Mouse (Mus musculus) cerebellum, adult 8-10 months (tissue): ENCODE results near the gene Lce3e.

Experiments used
- DNase-seq: peaks from one replicate; pipeline ENCODE4 v3.0.0; 2022

The Lce3e gene

GRCm38 (mm10) chr3:92966761-92967160 is at the start of gene Lce3e:
Gene Lce3e, plus strand, starts transcription at chr3:92967061.
- no peak for DNase-seq

DNA sequence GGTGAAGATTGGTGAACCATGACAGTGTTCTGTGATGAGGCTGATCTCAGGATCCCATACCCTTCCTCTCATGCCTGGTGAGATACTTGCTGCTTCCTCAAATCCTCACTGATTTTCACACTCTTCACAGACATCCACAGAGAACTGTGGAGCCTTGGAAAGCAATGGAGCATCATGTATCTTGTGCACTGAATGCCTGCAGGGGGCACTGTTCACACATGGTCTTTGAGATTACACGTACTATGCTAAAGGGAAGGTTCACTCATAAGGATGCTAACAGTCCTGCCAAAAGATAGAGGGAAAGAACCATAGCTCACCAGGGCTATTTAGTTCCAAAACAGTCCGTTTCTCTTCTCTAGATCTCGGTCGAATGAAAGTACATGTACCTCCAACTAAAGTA is 46.5 kb upstream of the Lce3e start:
- no peak for DNase-seq

GRCm38 (mm10) chr3:92926130-92926529 is 40.7 kb upstream of the Lce3e start, which contains the start of gene Lce3a:
Gene Lce3a, minus strand, starts transcription at chr3:92926230.
- DNase-seq, result no peak

- DNase-seq, result no peak
Observed at GRCm38 (mm10) chr3:92932679-92933078, 34.2 kb upstream of the Lce3e start, which contains the start of gene Lce3b. Gene Lce3b, plus strand, starts transcription at chr3:92932979.

DNA sequence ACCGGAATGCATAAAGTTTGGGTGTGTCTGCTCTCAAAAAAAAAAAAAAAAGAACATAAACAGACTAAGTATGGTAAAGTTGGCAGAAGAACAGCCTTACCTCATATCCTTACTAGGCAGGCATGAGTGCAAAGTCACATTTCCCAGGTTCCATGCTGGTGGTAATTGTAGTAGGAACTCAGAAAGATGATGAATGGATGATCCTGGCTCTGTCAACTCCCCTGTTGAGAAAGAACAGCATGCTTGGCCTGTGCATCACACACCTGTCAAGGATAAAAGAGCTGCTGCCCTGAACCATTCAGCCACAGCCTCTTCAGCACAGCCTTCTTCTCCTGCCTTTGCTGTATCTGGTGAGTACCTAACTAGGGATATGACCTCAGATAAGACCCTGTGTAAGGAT is 22.7 kb upstream of the Lce3e start, which contains the start of gene Lce3c:
Gene Lce3c (plus strand): TSS at position 301 of the 400 bp plus-strand sequence.
- DNase-seq, result no peak

DNA sequence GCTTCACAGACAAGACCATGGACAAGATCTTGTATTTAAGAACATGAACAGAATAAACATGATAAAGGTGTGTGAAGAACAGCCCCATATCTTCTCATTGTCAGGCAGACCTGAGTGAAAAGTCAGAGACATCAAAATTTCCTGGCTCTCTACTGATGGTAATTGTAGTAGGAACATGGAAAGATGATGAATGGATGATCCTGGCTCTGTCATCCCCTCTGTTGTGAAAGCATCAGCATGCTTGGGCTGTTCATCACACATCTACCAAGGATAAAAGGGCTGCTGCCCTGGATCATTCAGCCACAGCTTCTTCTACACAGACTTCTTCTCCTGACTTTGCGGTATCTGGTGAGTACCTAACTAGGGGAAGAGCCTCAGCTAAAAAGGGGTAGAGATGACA is 9.8 kb upstream of the Lce3e start, which contains the start of gene Lce3d:
Gene Lce3d (plus strand): TSS at position 301 of the 400 bp plus-strand sequence.
- DNase-seq, result no peak

- DNase-seq, result no peak
Observed at GRCm38 (mm10) chr3:92978484-92978883, 11.6 kb downstream of the Lce3e start.

GRCm38 (mm10) chr3:92991926-92992325 is 25.1 kb downstream of the Lce3e start, which contains the start of gene Lce3f:
Gene Lce3f, plus strand, starts transcription at chr3:92992226.
- DNase-seq, result no peak

DNA sequence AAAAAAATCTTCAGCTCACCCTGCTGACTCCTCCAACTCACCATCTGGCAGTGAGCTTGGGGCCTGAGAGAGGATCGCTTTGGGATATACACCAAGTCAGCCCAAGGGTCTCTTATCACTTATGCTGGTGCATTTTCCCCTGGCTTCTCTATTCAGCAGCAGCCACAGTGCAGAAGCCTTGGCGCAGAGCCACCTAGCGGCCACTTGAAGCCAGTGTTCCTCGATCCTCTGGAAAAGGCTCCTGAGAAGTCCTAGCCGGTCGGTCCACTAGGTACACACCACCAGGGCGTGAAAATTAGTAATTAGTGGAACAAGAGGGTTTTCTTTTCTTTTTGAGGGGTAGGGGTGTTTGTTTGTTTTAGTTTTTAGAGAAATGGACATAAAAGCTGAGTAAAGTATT is 31.8 kb downstream of the Lce3e start:
- peak; percentile 24 for DNase-seq

DNA sequence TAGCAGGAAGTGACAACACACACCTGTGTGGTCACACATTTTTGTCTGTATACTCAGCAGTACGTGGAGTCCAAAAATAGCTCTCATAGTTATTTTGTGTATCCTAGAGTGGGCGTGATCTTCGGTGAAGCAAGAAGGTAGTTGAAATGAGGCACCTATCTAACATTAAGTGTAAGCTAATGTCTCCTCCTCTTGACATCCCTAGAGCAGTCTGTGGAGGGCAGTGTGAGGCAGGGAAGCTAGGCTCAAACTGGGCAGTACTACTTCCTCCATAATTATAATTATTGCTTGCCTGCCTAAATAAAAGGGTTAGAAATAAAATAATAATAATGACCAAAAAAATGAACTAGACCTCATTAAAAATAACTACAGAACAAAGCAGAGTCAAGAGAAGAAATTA is 33.8 kb downstream of the Lce3e start:
- no peak for DNase-seq

DNA sequence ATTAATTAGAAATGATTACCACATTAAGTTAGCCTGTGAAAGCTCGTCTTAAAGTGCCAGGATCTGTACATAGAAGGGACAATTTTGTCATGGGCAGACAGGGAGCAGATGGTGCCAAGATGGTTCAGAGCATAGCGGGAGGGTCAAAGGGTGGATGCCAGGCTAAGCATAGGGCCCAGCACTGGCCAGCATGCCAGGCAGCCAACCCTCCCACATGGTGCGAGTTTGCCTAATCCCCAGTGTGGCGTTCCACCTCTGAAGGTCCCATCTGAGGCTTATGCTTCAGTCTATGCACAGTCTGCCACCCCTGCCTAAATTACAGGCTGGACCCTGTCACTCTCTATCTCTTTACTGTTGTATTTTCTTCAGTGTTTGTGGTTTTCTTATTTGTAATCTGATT is 36.0 kb downstream of the Lce3e start:
- DNase-seq, result no peak

- DNase-seq, result no peak
Observed at GRCm38 (mm10) chr3:93014378-93014801, 47.5 kb downstream of the Lce3e start.

- no peak for DNase-seq
Observed at GRCm38 (mm10) chr3:93014871-93015270, 48.0 kb downstream of the Lce3e start.

DNA sequence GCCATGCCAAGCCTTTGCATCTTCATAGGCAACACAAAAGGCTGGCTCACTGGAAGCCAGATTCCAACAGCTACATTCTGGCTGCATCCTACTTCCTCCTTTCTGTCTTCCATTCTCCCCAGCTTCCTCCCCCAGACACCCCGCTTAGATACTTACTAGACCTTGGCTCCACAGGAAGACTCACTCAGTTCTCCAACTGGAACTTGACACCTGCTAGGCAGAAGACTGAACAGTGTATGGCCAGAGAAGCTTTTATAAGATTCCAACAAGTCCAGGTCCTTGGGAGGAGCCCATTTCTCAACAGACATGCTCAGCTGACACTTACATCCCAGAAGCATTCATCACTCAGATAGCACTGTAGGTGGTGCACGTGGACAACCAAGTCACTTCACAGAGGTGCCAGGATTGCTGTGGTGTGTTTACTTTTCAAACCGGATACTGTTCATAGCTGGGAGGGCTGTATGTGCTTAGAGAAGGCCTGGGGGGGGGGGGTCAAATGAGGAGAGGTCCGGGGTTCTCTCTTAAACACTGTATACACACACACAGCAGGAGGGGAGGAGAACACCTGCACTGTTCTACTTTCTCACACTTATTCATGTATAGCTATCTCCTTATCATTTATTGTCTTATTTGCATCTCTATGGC is 48.7 kb downstream of the Lce3e start, which contains the start of gene Crct1:
Gene Crct1 (minus strand): TSS at position 228 of the 645 bp plus-strand sequence.
- no peak for DNase-seq
